Mouse (Mus musculus): ENCODE results near the gene Nr1h2.
A peak's percentile ranks its signal among the peaks of the same experiment; 100 is the strongest.

The Nr1h2 gene

DNA sequence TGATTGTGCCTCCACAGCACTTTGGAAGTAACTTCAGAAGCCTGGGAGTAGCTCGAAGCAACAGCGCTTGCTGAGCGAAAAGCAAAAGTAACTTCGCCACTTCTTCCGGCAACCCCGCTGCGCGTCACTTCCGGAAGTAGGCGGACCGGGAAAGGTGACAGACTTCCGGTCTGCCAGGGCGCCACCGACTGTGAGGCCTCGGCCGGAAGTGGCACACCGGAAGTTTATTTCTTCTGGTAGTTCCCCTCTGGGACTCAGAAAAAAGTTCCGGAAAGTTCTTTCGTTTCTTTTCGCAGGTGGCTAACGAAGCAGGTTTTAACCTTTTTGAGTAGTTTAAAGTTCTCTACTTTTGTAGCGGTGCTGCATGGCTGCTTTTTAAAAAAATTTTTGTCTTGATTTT is at the start of gene Nr1h2:
Gene Nr1h2, minus strand, starts transcription at position 126 of the 400 bp plus-strand sequence.
- peak; percentile 95 to 97 for DNase-seq (ENCODE audit: low spot score in 2 of 2)

DNA sequence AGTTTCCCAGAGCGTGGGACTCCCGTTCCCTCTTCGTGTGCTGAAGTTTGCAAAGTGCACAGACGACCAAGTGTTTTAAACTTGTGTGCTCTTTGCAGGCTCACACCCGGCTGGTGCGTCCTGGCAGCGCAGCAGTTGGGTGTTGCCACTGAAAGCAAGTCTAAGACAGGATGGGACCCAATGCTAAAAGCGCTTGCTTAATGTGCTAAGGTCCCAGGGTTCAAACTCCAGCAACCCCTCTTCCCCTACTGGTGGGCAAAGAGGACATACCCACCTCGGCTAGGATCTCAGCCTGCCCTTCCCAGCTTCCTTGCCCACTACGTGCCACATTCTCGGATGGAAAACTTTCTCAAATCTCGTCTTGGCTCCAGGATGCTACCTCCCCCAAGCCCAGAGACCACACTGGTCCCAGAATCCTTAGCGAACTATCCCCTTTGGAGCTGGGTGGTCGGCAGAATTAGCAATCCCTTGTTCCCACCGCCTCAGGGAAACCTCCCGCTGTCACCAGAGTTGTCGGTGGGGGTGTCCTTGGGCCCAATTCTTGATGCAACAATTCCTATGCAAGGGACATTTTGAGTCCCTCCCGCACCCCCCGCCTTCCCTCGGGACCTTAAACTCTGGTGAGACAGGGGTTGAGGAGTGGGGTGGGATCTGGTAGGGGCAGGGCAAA is 49.6 kb upstream of the Nr1h2 start:
- no peak for DNase-seq (ENCODE audit: low spot score in 2 of 2)

DNA sequence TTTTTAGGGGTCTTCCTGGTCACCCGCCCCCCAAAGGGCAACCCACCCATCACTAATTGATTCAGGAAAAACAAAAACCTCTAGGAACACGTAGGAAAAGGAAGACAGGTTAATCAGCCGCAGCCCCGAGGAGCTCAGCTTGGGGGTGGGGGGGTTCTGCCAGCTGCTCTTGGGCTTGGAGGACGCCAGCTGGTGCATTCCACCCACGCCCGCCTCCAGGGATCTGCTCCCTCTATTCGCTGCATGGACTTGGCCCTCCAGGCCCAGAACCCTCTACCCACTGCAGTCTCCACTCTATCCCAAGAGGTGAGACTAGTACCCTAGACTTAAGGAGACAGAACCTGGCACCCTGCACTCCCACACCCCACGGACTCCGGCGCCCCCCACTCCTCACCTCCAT is 48.7 kb upstream of the Nr1h2 start:
- no peak for DNase-seq (ENCODE audit: low spot score in 2 of 2)

DNA sequence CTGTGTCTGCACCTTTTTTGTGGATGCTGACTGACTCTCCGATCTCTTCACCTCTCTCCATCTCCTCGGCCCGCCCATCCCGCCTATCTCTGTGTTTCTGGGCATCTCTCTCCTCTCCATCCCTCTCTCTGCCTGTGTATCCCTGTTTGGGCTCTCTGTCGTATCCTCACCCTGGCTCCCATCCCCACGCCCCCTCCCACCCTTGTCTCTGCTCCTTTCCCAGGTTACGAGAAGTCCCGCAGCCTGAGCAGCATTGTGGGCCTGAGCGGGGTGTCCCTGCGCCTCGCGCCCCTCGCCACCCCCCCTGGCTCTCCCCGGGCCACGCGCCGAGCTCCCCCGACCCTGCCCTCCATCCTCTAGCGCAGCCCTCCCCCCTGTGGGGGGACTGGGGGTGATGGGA is 47.9 kb upstream of the Nr1h2 start:
- no peak for DNase-seq (ENCODE audit: low spot score in 2 of 2)

DNA sequence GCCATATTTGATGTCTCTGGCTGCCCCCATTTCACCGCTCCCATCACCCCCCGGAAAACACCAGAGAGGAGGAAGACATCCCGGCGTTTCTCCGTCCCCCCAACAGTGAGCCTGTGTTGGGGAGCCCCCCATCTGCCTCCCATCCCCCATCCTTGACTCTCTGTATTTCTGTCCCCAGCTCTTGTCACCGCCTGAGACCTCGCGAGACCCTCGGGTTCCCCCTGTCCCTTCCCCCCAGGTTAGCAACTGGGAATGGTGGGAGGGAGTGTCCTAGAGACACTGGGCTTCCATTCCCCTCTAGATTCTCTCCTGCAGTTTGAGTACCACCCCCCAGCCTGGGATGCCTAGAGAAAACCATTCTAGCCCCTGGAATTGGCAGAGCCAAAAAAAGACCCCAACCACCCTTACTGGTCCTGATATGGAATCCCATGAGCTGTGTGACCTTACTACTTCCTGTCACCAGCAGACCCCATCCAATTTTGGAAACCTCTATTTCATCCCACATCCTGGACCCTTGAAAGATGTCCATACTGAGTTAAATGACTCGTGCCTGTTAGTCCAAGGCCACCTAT is 47.0 kb upstream of the Nr1h2 start:
- no peak for DNase-seq (ENCODE audit: low spot score in 2 of 2)

DNA sequence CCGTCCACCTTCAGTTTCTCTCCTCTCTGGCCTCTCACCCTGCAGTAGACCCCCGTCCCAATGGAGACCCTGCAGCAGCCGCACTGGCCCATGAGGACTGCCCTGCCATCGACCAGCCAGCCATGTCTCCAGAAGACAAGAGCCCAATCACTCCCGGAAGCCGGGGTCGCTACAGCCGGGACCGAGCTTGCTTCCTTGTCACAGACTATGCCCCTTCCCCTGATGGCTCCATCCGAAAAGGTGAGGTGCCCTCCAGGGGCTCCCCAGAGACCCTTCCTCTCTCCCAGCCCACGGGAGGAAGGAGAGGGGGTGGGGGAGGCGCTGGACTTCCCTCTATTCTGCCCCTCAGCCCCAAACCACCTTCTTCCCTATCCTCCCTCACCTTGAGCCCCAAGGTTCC is 44.6 kb upstream of the Nr1h2 start:
- DNase-seq (ENCODE audit: low spot score in 2 of 2), result no peak

DNA sequence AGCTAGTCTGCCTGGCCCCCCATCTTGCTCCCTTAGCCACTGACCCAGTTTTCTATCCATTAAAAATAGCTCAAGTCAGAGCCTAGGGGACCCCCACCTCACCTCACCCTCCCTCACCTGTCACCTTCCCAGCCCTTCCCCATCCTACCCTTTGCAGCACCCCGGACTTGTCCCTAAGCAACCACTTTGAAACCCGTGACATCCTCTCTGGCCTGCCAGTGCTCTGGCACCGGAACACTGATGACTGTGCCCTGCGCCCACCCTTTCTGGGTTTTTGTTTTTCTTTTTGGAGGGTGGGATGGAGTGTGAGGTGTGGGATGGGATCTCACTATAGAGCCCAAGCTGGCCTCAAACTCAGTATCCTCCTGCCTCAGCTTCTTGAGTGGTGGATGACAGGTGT is 43.9 kb upstream of the Nr1h2 start:
- no peak for DNase-seq (ENCODE audit: low spot score in 2 of 2)

DNA sequence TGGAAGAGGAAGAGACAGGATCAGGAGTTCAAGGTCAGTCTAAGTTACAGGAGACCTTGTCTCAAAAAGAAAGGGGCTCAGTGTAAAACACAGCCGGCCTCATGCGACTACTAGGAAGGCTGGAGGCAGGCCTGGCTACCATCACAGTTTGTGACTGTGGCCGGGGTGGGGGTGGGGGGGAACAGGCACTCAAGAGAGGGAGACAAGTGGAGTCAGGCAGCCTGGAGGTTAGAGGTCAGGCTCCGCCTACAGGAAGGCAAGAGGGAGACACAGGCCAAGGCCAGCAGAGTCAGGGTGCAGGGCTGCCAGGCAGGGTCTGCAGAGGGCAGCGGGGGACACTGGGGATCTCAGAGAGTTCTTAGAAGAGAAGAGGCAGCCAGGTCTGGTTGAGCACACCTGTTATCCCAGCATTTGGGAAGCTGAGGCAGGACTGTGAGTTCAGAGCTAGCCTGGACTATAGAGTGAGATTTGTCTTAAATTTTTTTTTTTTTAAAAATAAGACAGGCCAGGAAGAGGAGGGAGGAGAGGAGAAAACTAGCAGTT is 43.3 kb upstream of the Nr1h2 start:
- DNase-seq (ENCODE audit: low spot score in 2 of 2), result no peak

DNA sequence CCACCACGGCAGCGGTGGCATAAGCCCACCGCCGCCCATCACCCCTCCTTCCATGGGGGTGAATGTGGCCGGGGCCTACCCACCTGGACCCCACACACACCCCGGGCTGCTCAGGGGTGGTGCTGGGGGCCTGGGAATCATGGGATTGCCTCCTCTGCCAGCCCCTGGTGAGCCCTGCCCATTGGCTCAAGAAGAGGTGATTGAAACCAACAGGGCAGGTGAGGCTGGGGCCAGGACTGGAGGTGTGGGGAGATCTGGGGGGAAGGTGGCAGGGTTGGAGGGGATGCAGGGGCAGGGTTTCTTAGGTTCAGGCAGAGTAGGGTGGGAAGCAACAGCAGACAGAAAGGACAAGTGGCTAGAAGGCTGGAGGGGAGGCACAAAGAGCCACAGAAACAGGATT is 42.3 kb upstream of the Nr1h2 start:
- no peak for DNase-seq (ENCODE audit: low spot score in 2 of 2)

DNA sequence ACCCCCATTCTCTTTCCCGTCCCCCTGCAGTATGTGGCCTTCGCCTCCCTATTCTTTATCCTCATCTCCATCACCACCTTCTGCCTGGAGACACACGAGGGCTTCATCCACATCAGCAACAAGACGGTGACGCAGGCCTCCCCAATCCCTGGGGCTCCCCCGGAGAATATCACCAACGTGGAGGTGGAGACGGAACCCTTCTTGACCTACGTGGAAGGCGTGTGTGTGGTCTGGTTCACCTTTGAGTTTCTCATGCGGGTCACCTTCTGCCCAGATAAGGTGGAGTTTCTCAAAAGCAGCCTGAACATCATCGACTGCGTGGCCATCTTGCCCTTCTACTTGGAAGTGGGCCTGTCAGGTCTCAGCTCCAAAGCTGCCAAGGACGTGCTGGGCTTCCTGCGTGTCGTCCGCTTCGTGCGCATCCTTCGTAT is 41.4 kb upstream of the Nr1h2 start:
- no peak for DNase-seq (ENCODE audit: low spot score in 2 of 2)

DNA sequence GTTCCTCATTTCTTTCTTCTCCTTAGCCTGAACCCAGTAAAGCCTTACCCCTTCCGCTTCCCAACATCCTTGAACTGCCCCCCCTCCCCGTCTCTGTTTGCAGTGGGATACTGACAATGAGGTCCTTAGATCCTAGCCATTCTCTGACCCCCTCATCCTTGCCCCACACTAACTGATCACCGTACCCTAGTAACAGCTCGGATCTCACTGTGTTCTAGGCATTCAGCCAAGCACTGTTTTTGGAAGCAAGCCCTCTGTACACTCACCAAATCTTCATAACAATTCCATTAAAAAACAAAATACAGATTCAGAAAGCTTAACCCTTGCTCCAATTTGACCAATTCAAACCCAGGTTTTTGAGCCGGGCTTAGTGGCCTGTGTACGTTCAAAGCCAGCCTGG is 40.5 kb upstream of the Nr1h2 start:
- DNase-seq (ENCODE audit: low spot score in 2 of 2), result no peak

DNA sequence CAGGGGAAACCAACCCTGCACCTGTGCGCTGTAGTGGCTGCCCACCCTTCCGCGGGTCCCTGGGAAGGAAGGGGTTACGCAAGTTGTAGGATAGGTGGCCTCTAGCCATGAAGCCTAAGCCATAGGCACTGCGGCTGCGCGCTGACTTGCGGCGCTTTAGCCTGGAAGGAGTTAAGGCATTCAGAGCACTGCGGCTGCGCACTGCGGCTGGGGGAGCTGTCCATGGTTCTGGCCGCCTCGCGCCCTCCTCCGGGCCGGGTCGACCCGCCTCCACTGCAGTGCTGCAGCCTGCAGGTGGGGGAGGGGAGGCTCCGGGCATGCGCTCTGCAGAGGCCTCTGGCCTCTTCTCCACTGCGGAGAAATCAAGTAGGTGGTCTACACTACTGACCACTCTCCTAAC is 40.0 kb upstream of the Nr1h2 start:
- peak; percentile 74 to 91 for DNase-seq (ENCODE audit: low spot score in 2 of 2)

DNA sequence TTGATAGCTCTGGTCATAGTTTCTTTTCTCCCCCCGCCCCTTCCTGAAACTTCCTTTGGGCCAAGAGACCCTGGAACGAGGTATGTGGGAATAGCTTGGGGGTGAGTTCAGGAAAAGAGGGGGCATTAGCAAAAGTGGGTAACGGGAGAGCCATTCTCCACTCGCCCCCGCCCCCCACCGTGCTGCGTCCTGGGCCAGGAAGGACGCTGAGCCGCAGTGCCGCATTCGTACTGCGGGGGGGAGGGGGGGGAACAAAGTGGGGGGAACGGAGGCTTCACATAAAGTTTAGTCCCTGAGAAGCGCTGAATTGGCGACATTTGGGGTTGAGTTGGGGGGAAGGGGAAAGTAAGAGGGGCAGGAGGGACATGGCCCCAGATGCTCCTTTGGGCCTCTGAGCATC is 39.3 kb upstream of the Nr1h2 start:
- no peak for DNase-seq (ENCODE audit: low spot score in 2 of 2)

DNA sequence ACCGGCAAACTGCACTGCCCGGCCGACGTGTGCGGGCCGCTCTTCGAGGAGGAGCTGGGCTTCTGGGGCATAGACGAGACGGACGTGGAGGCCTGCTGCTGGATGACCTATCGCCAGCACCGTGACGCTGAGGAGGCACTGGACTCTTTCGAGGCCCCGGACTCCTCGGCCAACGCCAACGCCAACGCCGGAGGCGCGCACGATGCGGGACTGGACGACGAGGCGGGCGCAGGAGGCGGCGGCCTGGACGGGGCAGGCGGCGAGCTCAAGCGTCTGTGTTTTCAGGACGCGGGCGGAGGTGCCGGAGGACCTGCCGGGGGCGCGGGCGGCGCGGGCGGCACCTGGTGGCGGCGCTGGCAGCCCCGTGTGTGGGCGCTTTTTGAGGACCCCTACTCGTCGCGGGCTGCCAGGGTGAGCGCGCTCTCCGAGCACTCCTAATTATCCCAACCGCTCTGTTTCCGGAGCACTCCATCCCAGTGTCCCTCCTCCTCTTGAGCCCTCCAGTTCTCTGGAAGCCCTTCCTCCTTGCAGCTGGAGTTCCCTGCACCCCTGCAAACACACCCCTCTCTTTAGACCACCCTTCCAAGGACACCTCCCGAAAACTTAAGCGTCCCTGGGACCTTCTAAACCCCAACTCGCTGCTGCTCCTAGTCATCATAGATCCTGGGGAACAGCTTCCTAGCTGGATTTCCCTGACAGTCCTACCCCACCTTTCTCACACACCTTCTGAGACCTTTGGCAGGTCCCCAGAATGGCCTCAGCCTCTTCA is 37.8 kb upstream of the Nr1h2 start:
- DNase-seq (ENCODE audit: low spot score in 2 of 2), result peak in 1 of 2 experiments; percentile 66

DNA sequence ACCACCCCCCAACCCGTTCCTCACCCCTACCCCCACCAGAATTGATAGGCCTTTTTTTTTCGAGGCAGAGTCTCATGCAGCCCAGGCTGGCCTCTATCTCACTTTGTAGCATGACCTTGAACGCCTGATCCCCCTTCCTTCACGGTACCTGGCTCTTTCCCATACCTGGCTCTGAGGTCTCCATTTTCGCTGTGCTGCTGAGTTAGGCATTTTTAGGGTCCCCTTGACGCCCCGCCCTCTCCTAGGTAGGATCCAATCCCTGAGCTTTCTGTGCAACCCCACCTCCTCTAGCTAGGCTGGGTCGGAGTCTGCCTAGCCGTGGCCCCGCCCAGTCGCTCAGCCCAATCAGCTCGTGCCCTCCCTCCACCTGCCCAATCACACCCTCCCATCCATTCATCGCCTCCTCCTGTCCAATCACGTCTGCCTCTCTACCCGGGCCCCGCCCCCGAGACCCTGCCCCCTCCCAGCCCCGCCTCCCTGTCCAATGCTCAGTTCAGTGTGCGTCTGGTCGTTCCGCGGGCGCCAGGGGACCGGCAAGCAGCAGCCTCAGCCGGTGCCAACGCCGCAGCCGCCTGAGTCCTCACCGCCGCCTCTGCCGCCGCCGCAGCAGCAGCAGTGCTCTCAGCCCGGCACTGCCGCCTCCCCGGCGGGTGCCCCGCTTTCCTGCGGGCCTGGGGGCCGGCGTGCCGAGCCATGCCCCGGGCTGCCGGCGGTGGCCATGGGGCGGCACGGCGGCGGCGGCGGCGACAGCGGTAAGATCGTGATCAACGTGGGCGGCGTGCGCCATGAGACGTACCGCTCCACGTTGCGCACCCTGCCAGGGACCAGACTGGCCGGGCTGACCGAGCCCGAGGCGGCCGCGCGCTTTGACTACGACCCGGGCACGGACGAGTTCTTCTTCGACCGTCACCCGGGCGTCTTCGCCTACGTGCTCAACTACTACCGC is 36.9 kb upstream of the Nr1h2 start, which contains the start of gene Kcnc3:
Gene Kcnc3, plus strand, starts transcription at position 263 of the 946 bp plus-strand sequence.
- DNase-seq (ENCODE audit: low spot score in 2 of 2), result peak; percentile 84 to 90

DNA sequence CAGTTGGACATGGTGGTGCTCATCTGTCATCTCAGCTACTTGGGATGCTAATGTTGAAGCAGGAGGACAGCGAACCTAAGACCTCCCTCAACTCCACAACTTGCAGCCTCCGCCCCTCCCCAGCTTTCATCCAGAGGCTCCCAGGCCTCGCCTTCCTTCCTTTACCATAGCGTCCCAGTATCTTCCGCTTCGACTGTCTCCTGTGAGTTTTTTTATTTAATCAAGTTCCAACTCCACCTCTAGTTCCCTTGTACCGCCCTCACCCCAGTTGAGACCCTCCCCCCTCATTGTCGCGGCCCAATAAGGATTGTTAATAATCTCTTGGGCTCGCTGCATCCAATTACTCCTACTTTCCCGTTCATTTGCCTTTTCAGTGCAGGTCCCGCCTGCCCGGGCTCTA is 36.2 kb upstream of the Nr1h2 start:
- no peak for DNase-seq (ENCODE audit: low spot score in 2 of 2)

DNA sequence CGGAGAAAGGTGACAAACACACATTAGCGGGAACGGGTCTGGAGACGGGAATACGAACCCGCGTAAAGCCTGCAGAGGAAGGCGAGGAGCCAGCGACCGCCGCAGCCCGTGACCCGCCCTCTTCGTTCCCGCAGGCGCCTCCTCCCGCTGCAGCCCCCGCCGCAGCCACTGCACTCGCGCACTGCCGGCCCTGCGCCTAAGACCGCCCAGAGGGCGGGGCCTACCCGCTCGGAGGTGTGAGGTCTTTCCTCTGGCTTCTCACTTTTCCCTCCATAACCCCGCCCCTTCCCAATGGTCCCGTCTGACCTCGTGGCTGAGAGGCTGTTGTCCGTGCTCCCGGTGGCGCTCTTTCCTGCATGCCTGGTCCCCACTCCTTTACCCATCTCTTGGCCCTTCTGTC is 35.4 kb upstream of the Nr1h2 start:
- peak; percentile 56 to 75 for DNase-seq (ENCODE audit: low spot score in 2 of 2)

DNA sequence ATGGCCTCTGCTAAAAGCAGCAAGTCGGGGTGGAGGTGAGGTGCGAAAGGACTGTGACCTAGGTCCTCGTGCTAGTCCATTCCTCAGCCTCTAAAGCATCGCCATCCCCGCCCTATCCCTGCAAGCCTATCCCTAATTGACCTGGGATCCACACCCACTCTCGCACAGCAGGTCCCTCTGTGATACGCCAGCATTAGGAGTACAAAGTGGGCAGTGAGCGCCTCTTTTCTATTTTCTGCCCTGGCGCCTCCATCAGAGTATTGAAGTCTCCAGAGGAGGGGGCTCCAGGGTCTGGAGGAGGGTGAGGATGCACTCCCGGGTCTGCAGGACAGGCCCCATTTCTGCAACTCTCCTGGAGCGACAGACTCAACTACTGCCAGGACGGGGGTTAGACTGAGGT is 34.6 kb upstream of the Nr1h2 start:
- DNase-seq (ENCODE audit: low spot score in 2 of 2), result no peak

DNA sequence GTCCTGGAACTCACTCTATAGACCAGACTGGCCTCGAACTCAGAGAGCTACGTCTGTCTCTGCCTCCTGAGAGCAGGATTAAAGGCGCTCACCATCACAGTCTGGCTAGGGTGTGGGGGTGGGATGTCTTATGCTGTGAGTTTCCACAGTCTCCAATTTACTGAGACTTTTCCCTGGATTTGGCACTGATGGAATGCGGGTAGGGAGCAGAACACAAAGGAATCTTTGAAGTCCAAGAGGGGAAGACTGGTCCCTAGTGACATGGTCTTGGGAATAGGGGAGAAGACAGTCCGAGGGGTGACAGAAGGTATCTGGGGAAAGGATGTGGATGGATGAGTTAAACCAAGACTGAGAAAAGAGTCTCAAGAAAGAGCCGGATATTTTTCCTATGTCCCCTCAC is 33.9 kb upstream of the Nr1h2 start:
- DNase-seq (ENCODE audit: low spot score in 2 of 2), result no peak

DNA sequence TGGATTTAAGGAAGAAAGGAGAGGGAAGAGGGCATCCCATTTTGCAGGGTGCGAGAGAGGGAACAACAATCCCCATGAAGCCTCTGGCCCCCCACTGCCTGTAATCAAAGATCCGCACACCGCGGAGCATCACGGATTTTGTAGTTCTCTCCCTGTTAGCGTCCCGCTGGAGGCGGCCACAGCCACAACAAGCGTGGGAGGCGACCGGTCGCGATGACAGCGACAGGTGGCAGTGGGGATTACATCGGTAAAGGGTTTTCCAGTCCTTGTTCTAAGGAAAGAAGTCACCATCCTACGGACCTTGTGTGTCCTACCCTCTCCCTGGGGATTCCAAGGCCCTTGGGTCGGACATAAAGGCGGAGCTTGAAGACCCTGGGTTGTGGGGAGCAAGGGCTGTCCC is 33.2 kb upstream of the Nr1h2 start:
- peak in 1 of 2 experiments; percentile 72 for DNase-seq (ENCODE audit: low spot score in 2 of 2)

DNA sequence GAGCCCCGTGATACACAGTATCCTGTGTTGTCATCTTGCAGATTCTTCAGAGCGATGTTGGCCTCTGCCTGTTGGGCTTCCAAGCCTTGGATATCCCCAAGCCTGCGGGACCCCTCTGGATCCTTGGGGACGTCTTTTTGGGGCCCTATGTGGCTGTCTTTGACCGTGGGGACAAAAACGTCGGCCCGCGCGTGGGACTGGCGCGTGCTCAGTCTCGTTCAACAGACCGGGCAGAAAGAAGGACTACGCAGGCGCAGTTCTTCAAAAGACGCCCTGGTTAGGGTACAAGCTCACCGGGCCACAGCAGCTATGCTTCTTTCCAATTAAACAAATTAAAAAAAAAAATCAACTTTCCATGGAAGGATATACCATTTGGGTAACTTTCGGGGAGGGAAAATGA is 32.8 kb upstream of the Nr1h2 start:
- no peak for DNase-seq (ENCODE audit: low spot score in 2 of 2)

DNA sequence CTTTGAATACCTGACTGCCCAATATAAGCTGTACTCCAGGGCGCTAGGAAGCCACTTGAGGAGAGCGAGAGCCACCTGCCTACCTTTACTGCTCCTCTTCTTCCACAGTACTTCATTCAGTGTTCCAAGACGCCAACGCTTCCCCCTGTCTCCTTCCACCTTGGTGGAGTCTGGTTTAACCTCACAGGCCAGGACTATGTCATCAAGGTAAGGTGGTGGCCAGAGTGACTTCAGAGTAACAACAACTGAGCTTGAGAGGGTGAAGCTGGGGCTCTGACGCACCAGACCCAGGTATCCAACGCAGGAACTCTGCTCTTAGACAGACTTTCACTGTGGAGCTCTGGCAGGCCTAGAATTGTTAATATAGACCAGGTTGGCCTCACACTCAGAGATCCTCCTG is 31.9 kb upstream of the Nr1h2 start:
- no peak for DNase-seq (ENCODE audit: low spot score in 2 of 2)

Measured in spleen, postnatal 4 days (tissue).